Mouse (Mus musculus): ENCODE results near the gene Smtn.

GRCm38 (mm10) chr11:3557852-3558251, 17.4 kb upstream of the Smtn start:
- TF ChIP-seq CTCF (conservative IDR thresholded peaks at IDR 0.05; ENCODE audit: low read length) (no peak), NANOG (IDR thresholded peaks at IDR 0.05; ENCODE audit: borderline replicate concordance, low read length) (no peak), POU5F1 (IDR thresholded peaks at IDR 0.05; ENCODE audit: borderline replicate concordance, low read length) (no peak)

Measured in E14TG2a.4 (cell line).